8 mouse cellular contexts compared by ENCODE assay signal in the genomic region with DNA sequence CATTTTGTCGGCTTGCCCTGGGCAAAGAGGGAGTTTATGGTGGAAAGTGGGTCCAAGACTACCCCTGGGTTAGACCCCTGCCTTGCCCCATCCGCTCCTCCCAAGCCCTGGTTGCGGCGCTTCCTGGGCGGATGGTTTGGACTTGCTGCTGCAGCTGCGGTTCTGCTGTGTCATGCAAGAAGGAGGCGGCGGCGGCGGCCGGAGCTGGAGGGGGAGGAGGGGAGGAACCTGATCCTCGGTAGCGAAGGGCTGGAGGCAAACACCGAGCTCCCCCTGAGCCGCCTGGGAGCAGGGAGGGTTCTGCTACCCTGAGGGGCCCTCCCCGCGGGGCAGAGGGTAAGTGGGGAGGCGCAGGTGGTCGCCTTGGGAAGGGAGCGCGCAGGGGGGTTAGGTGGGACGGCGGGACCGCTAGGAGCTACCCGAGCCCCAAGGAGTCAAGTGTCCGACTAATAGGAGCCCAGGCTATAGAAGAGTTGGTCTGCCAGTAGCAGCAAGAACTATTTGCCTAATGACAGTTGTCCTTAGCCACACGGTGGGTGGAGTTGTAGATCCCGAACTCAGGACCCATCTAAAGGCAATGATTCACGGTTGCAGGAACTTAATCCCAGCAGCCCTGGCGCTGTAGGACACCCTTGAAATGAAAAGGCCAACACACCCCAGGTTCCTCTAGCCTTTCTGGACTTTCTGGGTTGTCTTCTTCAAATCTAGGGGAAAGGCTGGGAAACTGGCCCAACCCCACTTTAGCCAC.
A peak's percentile ranks its signal among the peaks of the same experiment; 100 is the strongest.
DNase-seq lines count a peak whose midpoint lies in the region; ATAC-seq and TF ChIP-seq lines count a peak whose summit lies in the region.

No protein-coding gene starts in this region.

- 2% methylated on average over 30 of the region's 30 CpGs for WGBS in forebrain, embryonic 14.5 days
- WGBS in heart, postnatal 0 days: 3% methylated on average over 30 of the region's 30 CpGs
- 1% methylated on average over 30 of the region's 30 CpGs for WGBS in lung, embryonic 14.5 days
- 2% methylated on average over 30 of the region's 30 CpGs for WGBS in neural tube, embryonic 14.5 days

- ATAC-seq in forebrain, embryonic 14.5 days: no peak
- ATAC-seq in heart, postnatal 0 days (ENCODE audit: insufficient read depth, low read depth): peak; percentile 28; the same call in 1 of the 2 replicates
- ATAC-seq in lung, embryonic 14.5 days (ENCODE audit: insufficient read depth): peak; percentile 22; the same call in 1 of the 2 replicates
- no peak for ATAC-seq in neural tube, embryonic 14.5 days (ENCODE audit: low read depth)

- peak overlapping the region; percentile 76 for H3K4me3 ChIP-seq in E14TG2a.4 (replicated peaks; ENCODE audit: low read length)
- peak overlapping the region; percentile 90 for H3K4me3 ChIP-seq in brown adipose tissue, adult 24 weeks (ENCODE audit: insufficient read depth, low read depth, low read length)
- peak overlapping the region; percentile 27 for H3K4me3 ChIP-seq in forebrain, embryonic 14.5 days (ENCODE audit: low read depth, low read length)
- H3K4me3 ChIP-seq in heart, postnatal 0 days (ENCODE audit: low read depth, low read length): peak overlapping the region; percentile 38
- H3K4me3 ChIP-seq in lung, embryonic 14.5 days (ENCODE audit: low read depth, low read length): peak overlapping the region; percentile 31
- H3K4me3 ChIP-seq in neural tube, embryonic 14.5 days (ENCODE audit: low read depth, low read length): peak overlapping the region; percentile 28

- H3K27me3 ChIP-seq in E14TG2a.4 (ENCODE audit: insufficient read depth, low read length): peaks cover 88% of the 10 kb centered on the region
- peaks cover 35% of the 10 kb centered on the region for H3K27me3 ChIP-seq in forebrain, embryonic 14.5 days (replicated peaks; ENCODE audit: control insufficient read depth, insufficient read depth, low read length)
- peaks cover 21% of the 10 kb centered on the region for H3K27me3 ChIP-seq in heart, postnatal 0 days (ENCODE audit: control insufficient read depth, insufficient read depth, low read length)
- H3K27me3 ChIP-seq in lung, embryonic 14.5 days (ENCODE audit: insufficient read depth, low read length): peaks cover 64% of the 10 kb centered on the region
- H3K27me3 ChIP-seq in neural tube, embryonic 14.5 days (ENCODE audit: control insufficient read depth, insufficient read depth, low read length): peaks cover 32% of the 10 kb centered on the region

- TF ChIP-seq EP300 in heart, postnatal 0 days (IDR thresholded peaks at IDR 0.05; ENCODE audit: low read depth): no peak

- DNase-seq in forebrain, embryonic 14.5 days (ENCODE audit: low spot score): peak; percentile 44
- peak; percentile 33 for DNase-seq in heart, postnatal 0 days (ENCODE audit: low spot score)
- peak; percentile 78 to 90 for DNase-seq in kidney, postnatal 25 days
- peak; percentile 65 for DNase-seq in lung, embryonic 14.5 days
- peak; percentile 44 to 49 for DNase-seq in thymus, postnatal 10 days (ENCODE audit: low spot score in 2 of 2)

- peak overlapping the region; percentile 29 for H3K9ac ChIP-seq in forebrain, embryonic 14.5 days (ENCODE audit: low read length)
- H3K9ac ChIP-seq in heart, postnatal 0 days (replicated peaks; ENCODE audit: low read depth, low read length): no peak overlapping the region
- no peak overlapping the region for H3K9ac ChIP-seq in lung, embryonic 14.5 days
- 0 out of 2 replicates have a peak overlapping the region, but pooled peaks have one; percentile 46 for H3K9ac ChIP-seq in neural tube, embryonic 14.5 days (replicated peaks; ENCODE audit: low read depth, low read length)

- H3K36me3 ChIP-seq in E14TG2a.4 (ENCODE audit: insufficient read depth, low read length): no peaks in the 10 kb centered on the region
- H3K36me3 ChIP-seq in forebrain, embryonic 14.5 days (ENCODE audit: control insufficient read depth, insufficient read depth, low read length): no peaks in the 10 kb centered on the region
- H3K36me3 ChIP-seq in heart, postnatal 0 days (replicated peaks; ENCODE audit: control insufficient read depth, insufficient read depth, low read length): no peaks in the 10 kb centered on the region
- H3K36me3 ChIP-seq in lung, embryonic 14.5 days (ENCODE audit: insufficient read depth): no peaks in the 10 kb centered on the region
- no peaks in the 10 kb centered on the region for H3K36me3 ChIP-seq in neural tube, embryonic 14.5 days (ENCODE audit: control insufficient read depth, insufficient read depth, low read length)

- peak overlapping the region; percentile 53 for H3K4me2 ChIP-seq in forebrain, embryonic 14.5 days (ENCODE audit: low read length)
- H3K4me2 ChIP-seq in heart, postnatal 0 days (ENCODE audit: low read depth, low read length): peak overlapping the region; percentile 71
- H3K4me2 ChIP-seq in lung, embryonic 14.5 days: peak overlapping the region; percentile 57
- peak overlapping the region; percentile 57 for H3K4me2 ChIP-seq in neural tube, embryonic 14.5 days (ENCODE audit: low read depth, low read length)

- peaks cover 48% of the 10 kb centered on the region for H3K4me1 ChIP-seq in E14TG2a.4 (replicated peaks; ENCODE audit: low read depth, low read length)
- no peaks in the 10 kb centered on the region for H3K4me1 ChIP-seq in brown adipose tissue, adult 24 weeks (ENCODE audit: control insufficient read depth, insufficient read depth, insufficient read length, low read length)
- H3K4me1 ChIP-seq in forebrain, embryonic 14.5 days (ENCODE audit: control insufficient read depth, insufficient read depth, low read length): peaks cover 18% of the 10 kb centered on the region
- H3K4me1 ChIP-seq in heart, postnatal 0 days (ENCODE audit: control insufficient read depth, insufficient read depth): peaks cover 6% of the 10 kb centered on the region
- H3K4me1 ChIP-seq in lung, embryonic 14.5 days (ENCODE audit: insufficient read depth): peaks cover 8% of the 10 kb centered on the region
- H3K4me1 ChIP-seq in neural tube, embryonic 14.5 days (ENCODE audit: control insufficient read depth, insufficient read depth, low read length): peaks cover 26% of the 10 kb centered on the region

- TF ChIP-seq CTCF in E14TG2a.4 (conservative IDR thresholded peaks at IDR 0.05; ENCODE audit: low read length): no peak
- no peak for TF ChIP-seq CTCF in heart, postnatal 0 days (IDR thresholded peaks at IDR 0.05; ENCODE audit: low read depth)
- no peak for TF ChIP-seq CTCF in lung, embryonic 14.5 days (IDR thresholded peaks at IDR 0.05; ENCODE audit: low read depth)

- no peaks in the 10 kb centered on the region for H3K9me3 ChIP-seq in E14TG2a.4 (ENCODE audit: low read length)
- no peaks in the 10 kb centered on the region for H3K9me3 ChIP-seq in forebrain, embryonic 14.5 days (replicated peaks; ENCODE audit: control insufficient read depth, low read length)
- H3K9me3 ChIP-seq in heart, postnatal 0 days (replicated peaks; ENCODE audit: control insufficient read depth, low read length): no peaks in the 10 kb centered on the region
- no peaks in the 10 kb centered on the region for H3K9me3 ChIP-seq in lung, embryonic 14.5 days (ENCODE audit: low read depth, low read length)
- no peaks in the 10 kb centered on the region for H3K9me3 ChIP-seq in neural tube, embryonic 14.5 days (ENCODE audit: control insufficient read depth, low read length)

- H3K27ac ChIP-seq in brown adipose tissue, adult 24 weeks (replicated peaks; ENCODE audit: low read depth, low read length): peak overlapping the region; percentile 97
- H3K27ac ChIP-seq in forebrain, embryonic 14.5 days (ENCODE audit: low read depth, low read length): no peak overlapping the region
- H3K27ac ChIP-seq in heart, postnatal 0 days (ENCODE audit: low read depth): no peak overlapping the region; the same call in 1 of the 2 replicates
- no peak overlapping the region for H3K27ac ChIP-seq in lung, embryonic 14.5 days (ENCODE audit: low read depth)
- no peak overlapping the region for H3K27ac ChIP-seq in neural tube, embryonic 14.5 days (ENCODE audit: low read depth, low read length)

Comparison
In these comparisons a context has a peak if more than half of its experiments do, and no peak if none do; other contexts are left out.
1. H3K4me3 ChIP-seq: peak in every context shown above with its lines; median percentile 90 in brown adipose tissue, adult 24 weeks; 76 in E14TG2a.4; 38 in heart, postnatal 0 days; 31 in lung, embryonic 14.5 days; 28 in neural tube, embryonic 14.5 days; 27 in forebrain, embryonic 14.5 days.
2. ATAC-seq: peak in heart, postnatal 0 days (single experiment) and lung, embryonic 14.5 days (single experiment); none in forebrain, embryonic 14.5 days (single experiment) and neural tube, embryonic 14.5 days (single experiment).
3. DNase-seq: peak in every context shown above with its lines; median percentile 84 in kidney, postnatal 25 days; 65 in lung, embryonic 14.5 days; 46 in thymus, postnatal 10 days; 44 in forebrain, embryonic 14.5 days; 33 in heart, postnatal 0 days.
4. H3K9ac ChIP-seq: peak in forebrain, embryonic 14.5 days (single experiment) and neural tube, embryonic 14.5 days (single experiment); none in heart, postnatal 0 days (single experiment) and lung, embryonic 14.5 days (single experiment).
5. Peak in every context shown above with its lines, with median percentiles within 50 percentile points of each other: H3K4me2 ChIP-seq.